Mouse (Mus musculus) cerebellum, adult 2 months (tissue): ENCODE results near the gene Vmn2r124.

Source experiments
- CTCF ChIP-seq: fragments of 200-500 bp; IDR thresholded peaks from 2 replicates; pipeline ENCODE4 v1.5.1; 2011; ENCODE audit warnings: low read depth, mild to moderate bottlenecking, control low read depth, low read length, moderate library complexity, borderline replicate concordance; ENCODE audit not compliant: insufficient read depth
- POLR2A ChIP-seq: fragments of 200-500 bp; IDR thresholded peaks from 2 replicates; pipeline ENCODE4 v1.6.1; 2011; ENCODE audit warnings: low read length, control low read depth, borderline replicate concordance; ENCODE audit not compliant: insufficient read depth

DNA sequence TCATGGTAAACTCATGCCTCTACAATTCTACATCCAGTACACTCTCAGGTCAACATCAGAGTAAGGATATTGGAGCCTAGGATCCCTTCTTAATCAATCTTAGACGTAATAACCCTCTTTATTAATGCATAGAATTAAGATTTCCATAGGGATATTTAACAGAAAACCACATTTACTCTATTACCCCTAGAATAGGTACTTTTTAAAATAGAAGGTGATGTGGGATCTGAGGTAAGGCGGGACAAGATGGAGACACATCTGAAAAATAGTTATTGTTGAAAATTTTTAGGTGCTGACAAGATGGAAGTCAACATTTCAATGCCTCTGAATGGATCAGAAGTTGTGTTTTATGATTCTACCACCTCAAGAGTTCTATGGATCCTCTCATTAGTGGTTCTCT, 27.8 kb upstream of the Vmn2r124 start, which contains the start of gene Fpr-rs4:
- TF ChIP-seq POLR2A: no peak
- no peak for TF ChIP-seq CTCF
